Mouse (Mus musculus): ENCODE results near the gene Fam76b.

- TF ChIP-seq GATA1 (IDR thresholded peaks at IDR 0.05; ENCODE audit: low read length) = no peak
- no peak for TF ChIP-seq TAL1 (IDR thresholded peaks at IDR 0.05; ENCODE audit: low read length)
These were observed 20.7 kb upstream of the Fam76b start for GRCm38 (mm10) chr9:13806854-13807253.

Data from erythroblast, embryonic 14.5 days (primary cell).